Mouse (Mus musculus) embryonic stem cell, embryonic (primary cell): Measurements from ENCODE around the gene Rasal2.

Source experiments
- CTCF ChIA-PET, 4 experiments: fragments of 300-600 bp in 2 of 4; fragments of 350-600 bp in 2 of 4; sonication (Branson Sonifier 250); formaldehyde crosslinking; loops; one replicate each; lab custom pipeline; 2022; ENCODE audit warnings: inconsistent platforms in 2 of 4; lab: Charles Lee
- POLR2A ChIA-PET, 4 experiments: fragments of 300-600 bp in 2 of 4; fragments of 350-600 bp in 2 of 4; sonication (Branson Sonifier 250); formaldehyde crosslinking; loops; one replicate each; lab custom pipeline; 2022; ENCODE audit warnings: antibody characterized with exemption in 4 of 4, inconsistent platforms in 1 of 4; lab: Charles Lee

The Rasal2 gene

DNA sequence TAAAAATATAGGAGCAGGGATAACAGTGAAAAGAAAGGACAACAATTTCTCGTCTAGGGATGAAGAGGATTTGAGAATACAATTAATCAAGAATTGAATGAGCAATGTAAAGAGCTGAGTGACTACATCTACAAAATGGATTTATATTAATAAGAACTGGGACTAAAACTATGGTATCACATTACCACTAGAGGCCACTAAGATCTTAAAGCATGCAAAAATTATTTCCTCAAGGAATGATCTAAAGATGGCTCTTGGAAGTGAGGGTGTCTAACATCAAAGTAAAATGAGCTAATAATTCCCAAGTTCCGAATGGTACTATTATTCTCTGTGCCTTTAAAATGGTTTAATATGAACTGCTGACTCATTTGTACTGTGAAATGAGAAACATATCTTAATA is 112.8 kb downstream of the Rasal2 start:
- ChIA-PET POLR2A (interaction anchor here in 1 of 4 experiments (1.6 kb wide), 1 partner anchor 9 kb away, joined by 5 read pairs; no protein-coding TSS in a partner anchor), CTCF (interaction anchor here in 1 of 4 experiments (0.6 kb wide), 1 partner anchor 149 kb away, joined by 5 read pairs; no protein-coding TSS in a partner anchor)

DNA sequence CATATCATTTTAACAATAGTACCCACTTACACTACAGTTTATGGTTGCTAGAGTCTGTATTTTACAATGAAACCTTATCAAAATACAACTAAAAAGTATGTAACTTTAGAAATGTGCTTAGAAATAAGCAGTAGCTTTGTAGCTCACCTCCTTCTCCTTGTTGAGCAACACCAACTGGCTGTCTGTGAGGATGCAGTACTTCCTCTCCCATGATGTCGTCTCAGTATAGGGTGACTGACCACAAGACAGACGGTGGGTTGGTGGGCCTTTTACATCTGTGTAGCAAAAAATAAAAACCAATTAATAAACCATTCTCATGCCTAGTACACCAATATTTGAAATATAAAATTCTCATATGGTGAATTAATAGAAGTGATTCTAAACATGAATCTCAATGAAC is 113.4 kb downstream of the Rasal2 start:
- ChIA-PET POLR2A (interaction anchor here in 2 of 4 experiments (0.6 to 1.6 kb wide), 2 partner anchors 9 to 119 kb away, joined by 4 to 5 read pairs; no protein-coding TSS in a partner anchor), CTCF (no interaction called here)

DNA sequence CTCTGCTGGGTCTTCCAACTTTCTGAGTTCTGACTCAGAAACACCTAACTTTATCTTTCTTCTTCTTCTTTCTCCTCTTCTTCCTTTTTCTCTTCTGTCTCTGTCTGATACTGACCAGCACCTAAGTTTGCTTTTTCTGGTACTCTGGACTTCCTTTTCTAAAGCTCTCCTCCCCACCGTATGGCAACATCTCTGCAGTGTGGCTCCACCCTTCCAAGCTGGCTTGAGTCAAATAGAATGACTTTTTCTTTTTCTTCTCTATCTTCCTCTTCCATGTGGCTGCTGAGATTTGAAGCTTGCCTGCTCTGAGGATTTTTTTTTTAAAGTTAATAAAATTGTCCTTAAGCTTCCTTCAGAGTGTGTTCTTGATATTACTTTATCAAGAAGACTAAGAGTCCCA is 115.3 kb downstream of the Rasal2 start:
- ChIA-PET POLR2A (interaction anchor here in 1 of 4 experiments (0.5 to 1.3 kb wide), 2 partner anchors 8 to 22 kb away, joined by 3 to 4 read pairs; no protein-coding TSS in a partner anchor), CTCF (no interaction called here)

DNA sequence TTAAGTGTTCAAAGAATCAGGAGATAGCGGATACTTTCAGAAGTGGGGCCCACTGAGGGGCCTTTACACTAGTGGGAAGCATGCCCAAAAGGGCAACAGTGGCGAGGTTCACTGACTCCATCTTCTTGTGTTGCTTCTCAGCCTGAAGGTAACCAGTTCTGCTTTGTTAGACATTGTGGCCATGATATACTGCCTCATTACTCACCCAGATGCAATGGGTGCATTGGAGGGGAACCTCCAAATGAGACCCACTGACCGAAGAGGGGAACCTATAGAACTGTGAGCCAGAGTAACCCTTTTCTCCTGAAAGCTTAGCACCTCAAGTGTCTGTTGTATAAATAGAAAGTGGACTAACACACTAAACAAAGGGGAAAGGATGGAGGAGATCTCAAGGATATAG is 116.5 kb downstream of the Rasal2 start:
- POLR2A ChIA-PET = interaction anchor here in 1 of 4 experiments (0.6 to 0.7 kb wide), 2 partner anchors 16 to 159 kb away, joined by 3 read pairs; no protein-coding TSS in a partner anchor
- CTCF ChIA-PET = interaction anchor here in 2 of 4 experiments (0.6 kb wide), 2 partner anchors 215 to 298 kb away, joined by 4 to 5 read pairs; no protein-coding TSS in a partner anchor

DNA sequence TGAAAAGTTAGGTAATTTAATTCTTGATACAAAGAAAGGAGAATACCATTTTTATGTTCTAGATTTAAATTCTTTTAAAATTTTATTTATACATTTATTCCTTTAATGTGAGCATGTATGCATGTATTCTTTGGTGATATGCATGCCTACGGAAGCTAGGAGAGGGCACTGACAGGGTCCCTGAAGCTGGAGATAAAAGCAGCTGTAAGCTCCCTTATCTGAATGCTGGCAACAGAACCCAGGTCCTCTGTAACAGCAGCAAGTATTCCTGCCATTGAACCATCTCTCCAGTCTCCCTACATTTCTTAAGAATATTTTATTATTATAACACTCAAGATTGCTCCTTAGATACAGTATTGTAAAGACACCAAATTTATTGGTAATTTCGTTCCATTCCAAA is 122.2 kb downstream of the Rasal2 start:
- ChIA-PET POLR2A (no interaction called here), CTCF (no interaction called here)

DNA sequence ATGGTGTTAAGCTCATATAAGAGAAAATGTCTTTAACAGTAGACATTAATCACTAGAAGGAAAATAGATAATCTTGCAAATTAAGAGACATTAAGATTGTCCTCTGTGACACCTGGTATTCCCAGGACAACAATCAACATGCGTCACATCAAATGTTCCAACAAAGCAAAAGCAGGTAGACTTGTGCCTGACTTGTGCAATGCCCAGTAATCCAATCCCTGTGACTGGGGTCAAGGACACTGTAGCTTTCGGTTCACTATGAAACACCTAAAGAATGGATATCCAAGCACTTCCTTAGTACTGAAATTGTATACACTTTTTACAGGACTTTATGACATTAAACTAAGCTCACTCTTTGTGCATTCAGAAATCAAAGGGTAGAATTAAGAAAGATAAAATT is 123.1 kb downstream of the Rasal2 start:
- CTCF ChIA-PET = interaction anchor here in 1 of 4 experiments (1.2 kb wide), 1 partner anchor 169 kb away, joined by 6 read pairs; the partner anchor contains the start of gene Cryzl2
- POLR2A ChIA-PET = interaction anchor here in 1 of 4 experiments (0.8 to 1.2 kb wide), 2 partner anchors 9 to 235 kb away, joined by 3 read pairs; no protein-coding TSS in a partner anchor

DNA sequence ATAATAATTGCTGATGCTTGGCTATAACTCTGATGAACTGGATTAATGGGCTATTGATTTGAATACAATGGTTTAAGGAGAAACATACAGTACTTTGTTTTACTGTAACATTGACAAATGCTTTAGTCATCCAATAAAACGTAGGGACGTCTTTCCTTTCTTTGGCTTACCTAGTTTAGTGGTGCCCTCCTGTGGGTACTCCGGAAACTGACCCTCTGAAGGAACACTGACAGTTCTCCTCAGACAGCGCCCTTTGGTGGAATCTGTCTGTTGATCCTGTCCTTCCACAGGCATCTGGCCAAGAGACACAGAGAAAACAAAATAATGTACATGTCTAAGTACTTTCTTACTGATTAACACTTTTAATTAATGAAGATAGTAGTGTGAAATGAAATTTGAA is 125.8 kb downstream of the Rasal2 start:
- CTCF ChIA-PET = interaction anchor here in 3 of 4 experiments (0.6 to 1.3 kb wide), 5 partner anchors 161 to 721 kb away, joined by 3 to 5 read pairs (median 3); partner anchors contain the start of gene Cryzl2 (in 2 of the 3)
- POLR2A ChIA-PET = interaction anchor here in 1 of 4 experiments (1.1 kb wide), 1 partner anchor 10 kb away, joined by 4 read pairs; no protein-coding TSS in a partner anchor

DNA sequence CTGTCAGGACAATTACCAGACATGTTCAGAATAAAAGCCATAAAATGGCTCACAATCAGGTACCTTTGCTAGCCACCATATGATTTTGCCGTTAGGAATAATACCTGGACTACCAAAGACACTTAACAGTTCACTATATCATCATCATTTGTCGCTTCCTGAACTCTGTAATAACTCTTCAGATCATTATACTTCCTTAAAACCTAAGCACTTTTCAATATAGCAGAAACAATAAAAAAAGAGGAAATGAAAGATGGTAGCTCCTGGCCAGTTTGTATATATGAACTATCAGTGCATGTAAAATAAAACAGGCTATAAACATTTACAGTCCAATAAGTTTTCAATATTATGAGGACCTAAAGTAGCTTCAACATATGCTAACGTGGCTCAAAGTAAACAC is 127.0 kb downstream of the Rasal2 start:
- ChIA-PET CTCF (no interaction called here), POLR2A (interaction anchor here in 1 of 4 experiments (1.3 kb wide), 1 partner anchor 173 kb away, joined by 3 read pairs; the partner anchor contains the start of gene Cryzl2)

DNA sequence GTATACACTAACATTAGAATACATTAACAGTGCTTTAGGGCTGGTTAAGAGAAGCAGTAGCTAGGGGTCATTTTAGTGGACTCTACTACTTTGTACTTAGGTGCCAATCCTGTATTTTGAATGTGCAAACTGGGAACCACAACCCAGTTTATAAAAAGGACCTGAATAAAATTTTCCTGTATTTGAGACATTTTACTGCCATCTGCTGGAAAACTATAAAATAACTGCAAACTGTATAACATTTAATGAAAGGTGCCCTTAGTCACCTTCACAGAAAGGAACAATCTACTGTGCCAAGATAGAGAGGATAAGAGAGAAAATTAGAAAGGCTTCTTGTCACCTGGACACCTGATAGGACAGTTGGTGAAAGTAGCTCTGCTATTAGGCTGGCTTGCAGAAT is 131.6 kb downstream of the Rasal2 start:
- CTCF ChIA-PET = interaction anchor here in 1 of 4 experiments (1.3 kb wide), 1 partner anchor 44 kb away, joined by 5 read pairs; no protein-coding TSS in a partner anchor
- POLR2A ChIA-PET = no interaction called here

DNA sequence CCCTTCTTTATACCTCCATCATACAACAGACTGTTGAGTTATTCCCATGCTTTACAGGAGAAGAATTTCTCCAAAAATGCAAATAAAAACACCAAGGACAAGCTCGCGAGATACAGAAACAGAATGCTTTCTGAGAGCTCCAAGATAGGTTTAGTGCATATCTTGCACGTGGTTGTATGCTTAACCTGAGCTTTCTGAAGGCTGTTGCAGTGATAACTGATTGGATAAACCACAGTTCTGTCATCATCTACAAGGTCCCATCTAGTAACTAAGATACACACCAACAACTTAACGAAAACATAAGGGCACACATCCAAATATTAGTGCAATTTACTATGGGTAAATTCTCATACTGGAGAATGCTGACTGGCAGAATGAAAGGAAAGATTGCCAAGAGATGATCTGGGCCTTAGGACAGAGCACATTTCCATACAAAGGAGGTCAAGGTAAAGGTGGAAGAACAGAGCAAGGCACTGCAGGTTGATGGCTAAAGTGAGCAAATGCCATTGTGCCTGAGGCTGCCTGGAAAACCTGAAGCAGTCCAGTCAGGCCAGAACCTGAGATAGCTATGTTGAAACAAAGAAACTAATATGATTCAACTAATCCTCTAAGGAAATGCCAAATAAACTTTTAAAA is 136.6 kb downstream of the Rasal2 start:
- ChIA-PET POLR2A (interaction anchor here in 2 of 4 experiments (0.6 to 1.2 kb wide), 3 partner anchors 11 to 114 kb away, joined by 3 to 4 read pairs (median 4); no protein-coding TSS in a partner anchor), CTCF (interaction anchor here in 1 of 4 experiments (1.5 kb wide), 1 partner anchor 194 kb away, joined by 4 read pairs; no protein-coding TSS in a partner anchor)

DNA sequence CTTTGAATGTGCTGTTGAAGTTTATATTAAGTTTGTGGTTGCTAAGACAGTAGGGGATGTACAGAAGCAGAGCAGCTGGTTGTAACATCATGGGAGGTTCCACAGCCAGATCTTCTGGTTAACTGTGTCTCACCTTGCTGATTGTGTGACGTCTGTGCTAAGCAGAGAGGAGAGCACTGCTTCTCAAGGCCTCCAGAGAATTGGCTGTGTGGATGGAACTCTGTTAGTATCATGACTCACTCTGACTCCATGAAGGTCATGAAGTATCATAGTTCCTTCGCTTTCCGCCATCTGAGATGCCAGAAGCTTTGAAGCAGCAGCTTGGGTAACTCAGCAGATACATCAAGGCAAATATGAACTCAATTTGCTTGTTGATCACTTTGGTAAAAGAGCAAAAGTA is 144.5 kb downstream of the Rasal2 start:
- CTCF ChIA-PET = no interaction called here
- POLR2A ChIA-PET = interaction anchor here in 1 of 4 experiments (1.0 kb wide), 1 partner anchor 14 kb away, joined by 3 read pairs; no protein-coding TSS in a partner anchor

DNA sequence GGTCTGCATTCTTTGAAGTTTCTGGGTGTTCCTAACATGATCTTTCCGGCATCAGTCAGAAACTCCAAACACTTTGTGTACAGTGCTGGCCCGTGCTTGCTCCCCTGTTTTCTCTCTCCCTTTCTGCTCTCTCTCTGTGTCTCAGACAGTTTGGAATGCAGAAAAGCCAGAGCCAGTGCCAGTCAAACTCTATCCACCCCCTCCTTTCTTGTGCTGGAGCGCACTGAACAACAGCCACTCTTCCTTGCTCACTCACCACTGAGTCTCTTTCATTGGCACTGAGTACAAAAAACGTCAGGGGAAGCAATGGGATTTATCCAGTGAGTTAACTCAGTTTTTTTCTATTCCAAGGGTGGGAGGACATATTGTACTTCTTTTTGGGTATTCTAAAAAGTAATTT is 155.8 kb downstream of the Rasal2 start:
- POLR2A ChIA-PET = interaction anchor here in 1 of 4 experiments (1.3 kb wide), 1 partner anchor 194 kb away, joined by 3 read pairs; no protein-coding TSS in a partner anchor
- CTCF ChIA-PET = no interaction called here

DNA sequence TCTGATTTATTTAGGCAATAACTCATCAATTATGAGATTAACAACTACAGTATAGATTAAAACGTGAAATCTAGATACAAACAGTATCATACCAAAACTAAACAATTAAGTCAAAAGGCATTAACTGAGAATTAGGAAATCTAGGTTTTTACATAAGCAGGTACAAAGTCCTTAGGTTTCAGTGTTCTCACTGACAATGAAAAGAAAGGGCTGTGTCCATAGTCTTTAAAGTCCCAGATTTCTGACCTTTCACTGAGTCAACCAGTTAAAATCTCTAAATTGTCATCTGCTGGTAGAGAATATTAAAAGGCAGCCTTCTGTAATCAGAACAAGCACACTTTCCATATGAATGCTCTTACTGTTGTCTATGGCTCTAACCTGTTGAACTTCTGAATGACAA is 156.6 kb downstream of the Rasal2 start:
- ChIA-PET POLR2A (interaction anchor here in 1 of 4 experiments (1.3 kb wide), 1 partner anchor 194 kb away, joined by 3 read pairs; no protein-coding TSS in a partner anchor), CTCF (no interaction called here)

DNA sequence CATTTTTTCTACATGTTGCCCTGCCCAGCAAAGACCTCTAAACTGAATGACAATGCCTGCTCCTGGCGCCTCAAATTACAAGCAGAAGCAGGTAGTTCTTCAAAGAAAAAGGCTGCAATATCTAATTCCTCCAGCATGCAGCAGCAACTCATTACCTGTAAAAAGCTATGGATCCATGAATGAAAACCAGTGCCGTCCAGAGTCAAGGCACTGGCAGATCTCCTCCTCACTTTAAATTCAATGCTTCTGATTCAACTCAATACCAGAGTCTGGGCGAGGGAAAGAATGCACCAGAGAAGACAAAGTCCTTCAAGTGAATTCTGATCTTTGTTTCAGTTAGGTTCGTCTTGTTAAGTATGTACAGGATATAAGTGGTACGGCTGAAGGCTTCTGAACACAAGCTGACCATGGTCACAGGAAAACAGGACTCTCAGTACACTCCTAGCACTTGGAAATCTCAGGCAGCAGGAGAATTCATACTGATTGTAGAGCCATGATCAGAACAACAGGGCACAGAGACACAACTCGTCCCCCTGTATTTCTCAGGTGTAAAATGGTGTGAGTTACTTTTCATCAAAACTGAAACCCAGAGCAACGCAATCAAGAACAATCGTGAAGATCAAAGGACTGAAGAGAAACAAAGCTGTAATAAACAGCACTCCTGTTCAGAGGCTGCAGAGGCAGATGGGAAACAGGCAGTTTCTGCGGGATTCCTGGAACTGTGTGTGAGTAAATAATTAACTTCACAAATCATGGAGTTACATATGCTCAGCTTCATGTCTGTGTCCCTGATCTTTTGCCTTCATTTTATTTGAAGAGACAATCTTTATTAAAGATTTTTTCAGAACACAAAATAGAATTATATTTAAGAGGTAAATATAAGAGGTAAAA is 158.6 kb downstream of the Rasal2 start:
- CTCF ChIA-PET = interaction anchor here in 1 of 4 experiments (0.5 kb wide), 1 partner anchor 10 kb away, joined by 3 read pairs; no protein-coding TSS in a partner anchor
- POLR2A ChIA-PET = interaction anchor here in 1 of 4 experiments (1.2 kb wide), 1 partner anchor 14 kb away, joined by 3 read pairs; no protein-coding TSS in a partner anchor

DNA sequence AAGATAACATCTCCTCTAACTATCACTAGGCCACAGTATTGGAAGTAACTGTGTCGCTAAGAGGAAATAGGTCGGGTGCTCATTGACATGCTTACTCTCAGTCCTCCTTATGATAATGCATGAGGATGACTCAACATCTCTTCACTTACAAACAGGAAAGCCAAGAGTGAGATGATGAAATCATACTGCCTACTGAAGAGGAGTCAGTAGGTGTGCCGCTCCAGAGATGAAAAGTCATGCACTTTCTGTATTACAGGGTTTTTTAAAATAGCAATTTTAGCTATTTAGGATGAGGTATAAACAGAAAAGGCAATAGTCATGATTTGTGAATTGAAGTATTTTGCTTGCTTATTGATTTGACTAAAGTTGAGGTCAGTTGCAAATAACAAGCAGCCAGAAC is 164.3 kb downstream of the Rasal2 start:
- ChIA-PET CTCF (interaction anchor here in 1 of 4 experiments (0.5 kb wide), 1 partner anchor 305 kb away, joined by 4 read pairs; no protein-coding TSS in a partner anchor), POLR2A (no interaction called here)

DNA sequence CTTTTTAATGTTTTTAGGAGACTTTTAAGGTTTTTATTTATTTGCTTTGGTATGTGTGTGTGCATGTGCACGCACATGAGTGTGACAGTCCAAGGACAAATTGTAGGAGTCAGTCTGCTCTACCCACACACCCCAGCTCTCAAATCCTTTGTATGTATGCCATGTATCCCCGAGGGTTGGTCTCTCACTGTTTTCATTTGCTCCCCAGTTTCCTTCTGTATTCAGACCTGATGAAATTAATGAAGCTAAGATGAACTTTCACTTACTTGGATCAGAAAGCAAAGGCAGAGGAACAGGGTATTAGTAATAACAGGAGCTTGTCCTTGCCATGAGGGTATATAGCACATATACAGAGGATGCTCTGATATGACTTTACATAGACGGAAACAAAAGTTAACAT is 165.1 kb downstream of the Rasal2 start:
- ChIA-PET CTCF (no interaction called here), POLR2A (no interaction called here)

DNA sequence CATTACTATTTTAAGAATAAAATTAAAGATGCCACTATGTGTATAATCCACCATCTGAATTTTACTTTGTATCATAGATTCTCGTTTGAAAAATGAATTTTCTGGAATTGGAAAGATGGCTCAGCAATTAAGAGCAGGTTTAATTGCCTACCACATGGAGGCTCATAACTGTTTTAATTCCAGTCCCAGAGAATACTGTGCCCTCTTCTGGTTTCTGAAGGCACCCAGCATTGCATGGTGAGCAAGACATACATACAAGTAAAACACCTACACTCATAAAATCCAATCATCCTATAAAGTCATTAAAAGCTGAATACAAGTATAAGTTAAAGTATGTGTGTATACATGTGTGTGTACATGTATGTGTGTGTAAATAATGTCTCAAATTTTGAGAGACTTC is 165.6 kb downstream of the Rasal2 start:
- POLR2A ChIA-PET = no interaction called here
- CTCF ChIA-PET = no interaction called here

DNA sequence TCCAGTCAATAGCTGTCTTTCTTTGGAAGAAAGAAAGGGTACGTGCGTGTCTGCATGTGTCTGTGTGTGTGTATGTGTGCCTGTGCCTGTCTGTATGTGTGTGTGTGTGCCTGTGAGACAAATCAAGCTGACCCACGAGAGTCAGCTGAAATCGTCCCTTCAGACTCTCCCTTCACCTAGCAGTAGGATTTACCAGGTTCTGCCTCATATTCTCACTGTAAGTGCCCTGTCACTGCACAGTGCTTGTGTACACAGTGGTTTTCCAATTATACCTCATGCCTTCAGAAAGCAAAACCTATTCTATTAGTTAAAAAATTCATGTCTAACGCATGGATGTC is 168.0 kb downstream of the Rasal2 start:
- ChIA-PET POLR2A (interaction anchor here in 1 of 4 experiments (0.7 kb wide), 1 partner anchor 12 kb away, joined by 3 read pairs; no protein-coding TSS in a partner anchor), CTCF (interaction anchor here in 1 of 4 experiments (0.6 kb wide), 1 partner anchor 463 kb away, joined by 5 read pairs; no protein-coding TSS in a partner anchor)
